Mouse (Mus musculus): ENCODE measurements around the gene Sult1a1.

The Sult1a1 gene

GRCm38 (mm10) chr7:126625807-126626600 is 50.2 kb downstream of the Sult1a1 start:
- in situ Hi-C loops (cut with MboI), result no loop called here

GRCm38 (mm10) chr7:126625369-126625768 is 50.9 kb downstream of the Sult1a1 start:
- in situ Hi-C loops (cut with MboI), result no loop called here

DNA sequence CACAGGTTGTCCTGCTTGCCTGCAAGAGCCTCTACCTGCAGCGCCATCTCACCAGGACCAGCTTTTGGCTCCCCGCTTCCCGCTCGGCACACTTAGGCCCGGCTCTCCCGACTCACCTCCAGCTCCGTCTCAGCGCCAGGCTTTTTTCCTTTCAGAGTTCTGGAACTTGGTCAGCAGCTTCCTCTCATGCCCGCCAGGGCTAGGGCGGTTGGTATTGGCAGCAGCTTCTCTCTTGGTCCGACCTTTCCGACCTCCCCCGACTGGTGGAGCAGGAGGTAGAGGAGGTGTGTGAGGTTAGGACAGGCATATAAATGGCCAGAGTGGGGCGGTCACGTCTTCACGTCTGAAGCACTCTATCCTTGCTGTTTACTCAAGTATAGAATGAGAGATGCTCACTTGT is 51.5 kb downstream of the Sult1a1 start:
- in situ Hi-C loops (cut with MboI), result no loop called here

DNA sequence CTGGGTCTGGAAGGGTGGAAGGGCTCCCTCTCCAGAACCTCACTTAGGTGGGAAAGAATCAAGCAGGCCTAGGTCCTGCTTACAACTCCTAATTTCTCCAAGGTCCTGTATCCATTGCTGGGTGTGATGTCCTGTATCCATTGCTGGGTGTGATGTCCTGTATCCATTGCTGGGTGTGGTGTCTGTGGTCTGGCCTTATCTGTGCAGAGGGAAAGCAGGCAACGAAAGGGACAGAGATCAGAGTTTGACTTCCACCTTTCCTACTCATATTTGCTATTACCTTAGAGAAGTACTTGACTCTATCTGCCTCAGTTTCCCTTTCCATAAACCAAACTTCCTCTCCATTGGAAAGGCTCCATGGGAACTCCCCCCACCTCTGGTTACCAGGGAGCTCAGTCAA is 52.9 kb downstream of the Sult1a1 start:
- in situ Hi-C loops (cut with MboI), result no loop called here
